In the genomic region with DNA sequence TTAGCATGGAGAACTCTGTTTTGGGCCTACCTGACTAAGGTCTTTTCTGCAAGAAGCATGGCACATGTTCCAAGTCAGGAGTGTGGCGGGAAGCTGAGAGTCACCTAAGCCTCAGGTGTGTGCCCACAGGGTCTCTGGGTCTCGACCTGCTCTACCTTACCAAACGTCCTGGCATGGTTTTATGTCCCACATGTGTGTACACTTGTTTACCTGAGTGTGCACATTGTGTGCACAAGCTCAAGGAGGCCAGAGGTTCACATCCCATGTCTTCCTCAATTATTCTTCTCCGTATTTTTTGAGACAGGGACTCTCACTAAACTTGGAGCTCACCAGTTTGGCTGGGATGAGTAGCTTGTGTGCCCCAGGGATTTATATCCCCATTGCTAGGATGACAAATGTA, we compare ENCODE assay signal across 13 mouse cellular contexts.
"Had no signal": no experiment of that assay in that cellular context is flagged by ENCODE, and none has a peak within 500 bp of the region (broad histone marks: within the 10 kb centered on the region; RNA-seq: fewer than 3 reads in every experiment).

No protein-coding gene starts in this region.

- H3K9ac ChIP-seq: lung, embryonic 14.5 days; midbrain, embryonic 15.5 days; neural tube, embryonic 12.5 days had no signal

- DNase-seq: kidney, adult 18-20 months; kidney, postnatal 14 days; lung, embryonic 14.5 days; lung, postnatal 10 days; lung, postnatal 4 days; right cerebral cortex, postnatal 4 days; spleen, adult 18-20 months; thymus, adult 18-20 months; thymus, postnatal 14 days had no signal

- H3K4me2 ChIP-seq: lung, embryonic 14.5 days; midbrain, embryonic 11.5 days; midbrain, embryonic 15.5 days; neural tube, embryonic 12.5 days had no signal

- H3K4me1 ChIP-seq: midbrain, embryonic 15.5 days had no signal

- H3K9me3 ChIP-seq: limb, embryonic 10.5 days; midbrain, embryonic 15.5 days; neural tube, embryonic 12.5 days had no signal

- H3K36me3 ChIP-seq: limb, embryonic 10.5 days; midbrain, embryonic 15.5 days; neural tube, embryonic 12.5 days had no signal

- ATAC-seq: midbrain, embryonic 15.5 days had no signal

- H3K4me3 ChIP-seq: limb, embryonic 10.5 days; midbrain, embryonic 15.5 days; neural tube, embryonic 12.5 days had no signal

- H3K27ac ChIP-seq: limb, embryonic 10.5 days; midbrain, embryonic 15.5 days; neural tube, embryonic 12.5 days had no signal

- H3K27me3 ChIP-seq: midbrain, embryonic 15.5 days; neural tube, embryonic 12.5 days had no signal
